Mouse (Mus musculus) lung, postnatal 10 days (tissue): ENCODE data around the gene Agps.
"Not testable (repeated sequence)": the region's sequence is repeated elsewhere in the genome, so short reads cannot be mapped to it uniquely, and the experiment has no call there.

Experiments used
- DNase-seq: peaks from one replicate; pipeline ENCODE4 v3.0.0; 2021

Agps gene

DNA sequence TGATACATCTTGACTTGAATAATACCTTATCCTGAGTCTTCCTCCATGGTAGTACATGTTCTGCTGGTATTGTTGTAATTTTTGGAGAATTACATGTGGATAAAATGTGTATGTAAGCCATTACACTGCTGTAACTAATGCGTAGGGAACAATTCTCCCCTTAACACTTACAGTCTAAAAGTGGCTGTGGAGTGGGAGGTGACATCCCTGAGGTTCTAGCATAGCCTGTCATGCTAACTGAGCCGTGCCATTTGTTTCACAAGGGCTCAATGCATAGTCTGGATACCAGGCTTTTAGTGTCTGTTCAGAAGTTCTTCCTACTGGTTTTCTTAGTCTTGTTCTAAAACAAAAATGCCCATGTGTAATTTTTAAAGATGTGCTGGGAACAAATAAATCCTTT lies 99.0 kb downstream of the Agps start:
- no peak for DNase-seq

DNA sequence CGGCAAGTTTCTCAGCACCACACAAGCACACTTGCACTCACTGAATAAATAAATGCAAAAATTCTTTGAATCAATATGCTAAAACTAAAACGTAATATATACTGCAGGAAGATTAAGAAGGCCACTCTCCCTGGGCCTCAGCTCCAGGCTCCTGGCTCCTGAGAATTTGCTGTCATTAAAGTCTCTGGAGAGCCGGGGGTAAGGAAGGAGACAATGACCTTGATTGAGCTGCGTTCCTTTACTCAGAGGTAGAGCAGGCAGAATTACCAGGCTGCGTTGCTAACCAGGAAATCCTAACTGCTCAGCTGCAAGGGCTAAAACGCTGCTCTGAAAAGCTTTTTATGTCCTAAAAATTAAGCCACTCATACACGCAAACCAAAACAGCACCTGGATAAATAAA lies 101.6 kb downstream of the Agps start:
- DNase-seq: no peak

DNA sequence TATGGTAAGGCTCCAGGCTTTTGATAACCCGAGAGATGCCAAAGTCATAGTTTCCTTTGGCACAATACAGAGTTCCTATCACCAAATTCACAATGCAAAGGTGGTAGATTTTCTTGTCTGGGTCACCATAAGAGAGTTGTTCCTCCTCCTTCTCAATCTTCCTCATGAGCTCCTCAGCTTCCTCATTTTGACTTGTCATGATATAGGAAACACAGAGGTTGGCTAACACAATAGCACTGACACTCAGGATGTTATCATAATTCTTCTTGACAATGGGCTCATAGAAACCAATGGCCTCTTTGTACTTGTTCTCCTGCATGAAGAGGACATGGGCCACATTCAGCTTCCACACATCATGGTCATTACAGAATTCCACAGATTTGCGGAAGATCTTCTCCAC lies 104.7 kb downstream of the Agps start:
- not testable (repeated sequence) for DNase-seq

DNA sequence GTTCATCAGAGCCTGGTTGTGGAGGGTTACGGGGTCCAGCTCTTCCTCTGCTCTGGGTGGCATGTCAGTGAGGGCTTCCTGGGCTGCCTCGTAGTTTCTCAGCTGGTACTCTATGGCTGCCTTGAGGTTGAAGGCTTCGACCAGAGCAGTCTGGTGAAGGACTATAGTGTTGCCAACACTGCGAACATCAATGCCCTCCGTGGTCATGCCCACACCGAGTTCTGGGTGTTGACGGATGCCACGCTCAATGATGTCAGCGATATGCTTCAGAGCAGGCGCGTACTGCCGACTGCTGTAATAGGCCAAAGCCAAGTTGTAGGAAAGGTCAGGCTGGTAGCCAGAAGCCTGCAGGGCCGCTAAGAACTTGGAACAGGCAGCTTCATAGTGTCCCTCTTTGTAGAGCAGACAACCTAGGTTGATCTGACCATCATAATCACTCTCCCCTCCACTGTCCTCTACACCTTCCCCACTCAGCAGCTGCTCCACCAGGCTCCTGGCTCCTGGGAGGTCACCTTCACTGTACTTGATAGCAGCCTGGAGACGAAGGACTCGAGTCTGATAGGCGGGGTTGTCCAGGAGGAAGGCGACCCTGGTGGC lies 105.6 kb downstream of the Agps start:
- not testable (repeated sequence) for DNase-seq

DNA sequence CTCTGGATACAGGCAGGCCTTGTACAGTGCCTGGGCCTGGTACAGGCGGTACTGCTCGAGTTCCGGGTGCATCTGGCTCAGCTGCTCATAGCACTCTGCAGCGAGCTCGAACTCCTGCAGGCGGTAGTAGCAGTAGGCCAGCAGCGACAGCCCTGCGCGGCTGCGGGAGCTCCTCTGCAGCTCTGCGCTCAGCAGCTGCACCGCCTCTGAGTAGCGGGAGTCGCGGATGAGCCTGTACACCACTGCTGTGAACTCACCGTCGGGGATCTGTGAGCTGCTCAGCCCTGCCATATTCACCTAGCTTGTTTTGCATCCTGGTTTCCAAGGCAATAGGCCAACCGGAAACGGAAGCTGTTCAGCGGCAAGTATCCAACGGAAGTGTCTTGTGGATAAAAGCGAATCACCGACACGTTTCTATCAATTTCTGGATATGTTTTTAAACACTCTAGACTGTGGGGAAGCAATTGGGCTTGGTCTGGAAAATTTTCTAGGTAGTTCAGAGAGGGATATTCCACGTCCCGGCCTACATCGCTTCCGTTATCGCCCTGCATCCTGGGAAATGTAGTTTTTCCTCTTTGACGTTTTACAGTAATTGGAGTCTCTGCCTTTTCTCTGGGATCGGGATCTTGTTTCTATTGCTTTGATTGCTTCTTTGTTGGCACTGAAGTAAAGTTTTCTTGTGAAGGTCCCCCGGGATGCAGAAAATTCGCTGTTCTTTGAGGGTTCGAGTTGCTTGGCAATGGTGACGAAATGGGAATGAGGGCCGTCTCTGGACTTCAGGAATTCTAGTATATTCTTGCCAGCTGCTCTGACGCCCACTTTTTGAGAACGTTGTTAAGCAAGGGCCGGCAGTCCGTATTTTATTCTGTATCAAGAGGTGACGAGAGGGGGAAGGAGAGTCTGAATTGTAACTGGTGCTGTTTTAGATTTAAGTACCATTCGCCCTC lies 106.4 kb downstream of the Agps start, which contains the start of gene Ttc30b:
Ttc30b (minus strand) TSS at position 469 of the 947 bp plus-strand sequence.
- peak; percentile 87 for DNase-seq

DNA sequence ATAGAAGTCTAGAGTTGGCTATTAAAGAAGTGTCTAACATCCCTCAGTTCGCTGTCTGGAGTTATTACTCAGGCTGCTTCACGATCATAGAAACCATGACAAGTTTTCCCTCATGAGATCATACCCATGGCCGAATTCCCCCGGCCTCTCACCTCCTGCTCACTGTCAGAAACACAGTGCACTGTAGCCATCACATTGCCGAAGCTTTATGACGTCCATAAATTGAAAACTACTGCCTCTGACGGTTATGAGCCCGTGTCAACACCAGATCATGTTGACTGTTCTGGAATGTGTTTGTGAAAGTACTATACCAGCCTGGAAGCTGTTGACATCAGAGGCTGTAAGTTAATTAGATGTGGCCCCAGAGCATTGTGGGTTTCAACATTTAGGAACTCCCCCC lies 118.7 kb downstream of the Agps start:
- no peak for DNase-seq

DNA sequence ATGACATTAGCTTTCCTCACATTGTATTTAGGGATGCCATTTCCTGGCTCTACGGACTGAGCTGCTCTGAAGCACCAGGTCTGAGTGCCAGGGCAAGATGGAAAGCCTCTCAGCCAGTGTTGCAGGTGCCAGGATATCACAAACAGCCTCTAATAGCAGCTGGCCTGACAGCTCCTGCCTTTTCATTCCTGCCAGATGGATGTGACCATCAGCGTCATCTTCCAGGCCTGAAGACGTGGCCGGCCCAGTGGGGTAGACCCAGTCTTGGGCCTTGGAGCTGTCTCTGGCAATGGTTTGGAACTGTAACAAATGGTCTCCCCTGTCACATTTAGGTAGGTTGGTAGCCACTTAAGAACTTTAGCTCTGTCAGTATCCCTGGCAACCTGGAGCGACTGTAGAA lies 121.3 kb downstream of the Agps start:
- no peak for DNase-seq

DNA sequence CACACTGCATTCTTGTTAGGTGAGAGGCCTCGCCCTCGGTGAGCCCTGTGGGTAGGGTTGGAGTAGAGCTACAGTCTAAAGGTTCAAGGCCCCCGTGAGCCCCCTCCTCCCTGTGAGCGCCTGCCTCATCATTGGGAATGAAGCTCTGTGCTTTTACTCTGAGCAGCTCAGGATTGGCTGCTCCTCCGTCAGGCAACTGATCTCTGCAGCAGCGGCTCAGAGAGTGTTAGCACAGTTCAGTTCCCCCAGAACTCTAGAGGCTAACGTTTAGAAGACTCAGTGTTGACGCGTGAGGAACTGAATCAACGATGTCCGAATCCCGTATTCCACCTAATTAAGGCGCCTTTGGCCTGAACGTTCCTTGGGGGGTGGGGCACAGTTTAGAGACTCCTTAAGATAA lies 123.7 kb downstream of the Agps start:
- DNase-seq: no peak

DNA sequence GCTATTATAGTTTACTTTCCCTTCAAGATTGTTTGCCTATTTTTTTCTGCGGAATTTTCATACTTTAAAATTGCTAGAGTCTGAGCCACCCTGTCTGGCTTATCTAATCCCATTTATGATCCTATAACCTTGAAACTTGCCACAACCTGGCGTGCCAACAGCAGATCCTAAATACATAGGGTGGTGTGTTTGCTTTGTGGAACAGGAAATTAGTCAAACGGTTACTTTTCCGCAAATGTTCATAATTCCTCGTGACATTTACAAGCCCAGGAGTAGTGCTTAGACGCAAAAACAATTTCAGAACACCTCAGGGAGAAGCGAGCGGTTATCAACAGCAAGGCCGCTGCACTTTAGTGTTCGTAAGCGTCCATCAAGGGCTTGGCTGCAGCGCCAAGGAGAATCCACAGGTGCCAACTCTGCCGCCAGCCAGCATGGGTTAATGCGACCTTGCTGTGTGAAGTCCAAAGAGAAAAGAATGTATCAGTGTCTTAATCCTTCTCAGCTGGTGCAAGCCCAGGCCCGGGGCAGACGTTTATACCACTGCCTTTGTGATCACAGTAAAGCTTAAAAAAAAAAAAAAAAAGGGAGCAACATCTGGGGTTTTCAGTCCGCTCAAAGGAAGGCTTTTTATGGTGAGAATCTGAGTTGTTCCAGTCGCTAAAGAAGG lies 127.3 kb downstream of the Agps start:
- peak; percentile 7 for DNase-seq

DNA sequence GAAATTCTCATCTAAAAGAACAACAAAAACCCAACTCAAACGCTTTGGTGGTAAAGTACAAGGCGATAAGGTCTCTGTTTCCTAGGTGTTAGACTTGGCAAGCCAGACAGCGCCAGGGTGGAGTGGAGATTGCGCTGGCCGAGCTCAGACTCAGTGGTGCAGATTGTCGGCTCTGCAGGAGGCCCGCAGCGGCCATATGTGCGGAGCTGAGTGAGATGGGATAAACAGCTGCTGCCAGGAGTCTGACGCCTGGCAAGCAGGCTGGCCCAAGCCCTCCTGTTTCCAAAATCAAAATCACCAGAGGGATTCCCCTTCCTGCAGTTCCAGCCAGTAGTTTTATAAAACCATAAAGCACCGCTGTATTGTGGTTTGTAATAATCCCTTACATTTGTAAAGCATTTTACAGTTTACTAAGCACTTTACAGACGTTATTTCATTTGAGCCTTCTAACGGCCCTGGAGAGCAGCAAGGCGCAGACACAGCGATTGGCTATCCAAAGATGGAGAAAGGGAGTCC lies 127.9 kb downstream of the Agps start:
- DNase-seq: peak; percentile 44

DNA sequence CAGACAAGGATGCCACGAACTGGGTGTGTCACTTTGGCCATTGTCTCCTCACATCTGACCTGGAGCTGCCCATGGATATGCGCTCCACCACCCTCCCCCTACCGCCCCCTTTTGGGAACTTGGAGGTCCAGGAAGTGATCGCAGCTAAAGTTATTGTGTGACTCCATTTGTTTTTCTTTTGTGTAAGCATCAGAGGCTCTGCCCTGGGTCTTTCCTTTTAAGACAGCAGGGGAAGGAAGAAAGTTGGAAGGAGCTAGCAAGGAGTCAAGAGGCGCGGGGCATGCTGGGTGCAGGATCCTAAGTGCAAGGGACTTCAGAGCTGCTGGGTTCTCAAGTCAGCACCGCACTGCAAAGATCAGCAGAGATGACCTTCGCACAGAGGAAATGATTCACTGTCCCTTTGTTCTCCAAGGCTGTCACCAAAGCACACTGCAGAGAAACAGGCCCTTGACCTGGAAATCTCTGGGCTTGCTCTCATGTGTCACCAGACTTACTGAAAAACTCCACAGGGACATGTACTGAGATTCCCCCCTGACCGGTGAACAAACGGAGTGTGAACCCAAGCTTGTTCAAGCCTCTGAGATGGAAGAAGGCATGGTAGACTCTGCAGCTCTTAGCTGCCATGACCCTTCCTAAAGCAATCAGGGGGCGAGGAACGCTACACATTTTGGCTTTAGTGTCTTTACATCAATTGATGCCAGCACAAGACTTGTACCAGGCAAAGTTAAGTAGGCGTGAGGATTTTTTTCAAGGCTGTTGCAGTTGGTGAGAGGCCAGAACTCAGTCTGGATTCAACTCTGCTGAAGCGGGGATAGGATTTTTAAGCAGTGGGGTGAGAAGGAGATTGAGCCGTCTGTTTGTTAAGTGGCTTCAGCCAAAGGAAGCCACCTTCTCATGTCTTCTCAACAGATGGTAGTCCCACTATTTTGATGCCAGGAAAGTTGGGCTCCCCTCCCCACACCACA lies 128.7 kb downstream of the Agps start:
- peak; percentile 77 for DNase-seq

DNA sequence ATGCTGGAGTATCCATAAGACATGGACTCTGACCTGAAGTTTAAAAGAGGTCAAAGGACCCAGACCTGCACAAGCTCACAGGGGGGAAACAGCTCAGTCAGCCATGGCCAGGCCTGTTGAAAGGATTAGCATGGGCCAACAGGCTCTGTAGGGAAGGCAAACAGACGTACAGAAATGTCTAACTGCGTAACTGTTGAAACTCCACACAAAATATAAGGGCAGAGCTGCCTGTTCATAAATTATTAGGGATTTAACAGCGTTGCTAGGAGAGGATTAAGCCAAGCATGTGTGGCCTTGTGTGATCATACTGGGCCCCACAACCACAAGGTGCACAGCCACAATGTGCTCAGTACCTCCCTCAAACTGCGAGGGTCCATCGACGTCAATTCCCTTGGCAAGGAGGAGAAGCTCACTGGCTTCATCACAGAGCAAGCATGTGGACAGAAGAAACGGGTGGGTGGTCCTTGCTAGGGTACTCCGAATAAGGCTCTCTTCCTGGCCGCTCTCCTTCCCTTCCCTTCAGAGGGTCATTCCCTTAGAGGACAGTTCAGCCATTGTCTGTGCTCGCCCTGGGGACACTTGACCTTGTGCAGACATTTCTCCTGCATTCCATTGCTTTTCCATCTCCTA lies 131.3 kb downstream of the Agps start:
- no peak for DNase-seq

DNA sequence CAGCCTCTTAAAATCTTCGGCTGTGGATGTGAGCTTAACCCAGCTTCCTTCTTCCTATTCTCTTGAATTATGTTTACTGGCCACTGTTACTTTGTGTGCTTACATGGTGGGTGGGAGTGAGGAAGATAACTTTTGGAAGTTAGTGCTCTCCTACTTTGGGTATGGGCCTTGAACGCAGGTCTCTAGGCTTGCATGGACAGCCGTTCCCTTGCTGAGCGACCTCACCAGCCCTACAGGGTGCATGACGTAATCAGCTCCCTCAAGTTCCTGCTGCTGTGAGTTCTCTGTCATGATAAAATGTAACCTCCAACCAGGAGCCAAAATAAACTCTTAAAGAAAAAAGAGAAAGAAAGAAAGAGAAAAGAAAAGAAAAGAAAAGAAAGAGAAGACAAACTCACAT lies 132.1 kb downstream of the Agps start:
- peak; percentile 9 for DNase-seq

DNA sequence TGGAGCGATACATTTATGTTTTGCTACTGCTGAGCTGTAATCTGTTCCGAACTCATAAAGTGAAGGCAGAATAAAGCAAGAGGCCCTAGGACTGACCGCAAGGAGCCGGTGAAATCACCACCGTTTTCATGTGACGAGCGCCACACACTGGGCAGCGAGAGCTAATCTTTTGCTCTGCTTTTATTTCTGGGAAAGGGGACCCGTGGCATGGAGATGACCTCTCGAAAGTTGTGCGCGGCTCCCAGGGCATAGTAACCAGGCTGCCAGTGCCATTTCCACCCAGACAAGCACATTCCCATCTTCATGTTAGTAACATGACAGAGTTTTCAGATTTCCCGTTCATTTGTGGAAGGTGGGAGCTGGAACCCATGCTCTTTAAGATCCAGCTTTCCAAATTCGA lies 132.5 kb downstream of the Agps start:
- peak; percentile 87 for DNase-seq

DNA sequence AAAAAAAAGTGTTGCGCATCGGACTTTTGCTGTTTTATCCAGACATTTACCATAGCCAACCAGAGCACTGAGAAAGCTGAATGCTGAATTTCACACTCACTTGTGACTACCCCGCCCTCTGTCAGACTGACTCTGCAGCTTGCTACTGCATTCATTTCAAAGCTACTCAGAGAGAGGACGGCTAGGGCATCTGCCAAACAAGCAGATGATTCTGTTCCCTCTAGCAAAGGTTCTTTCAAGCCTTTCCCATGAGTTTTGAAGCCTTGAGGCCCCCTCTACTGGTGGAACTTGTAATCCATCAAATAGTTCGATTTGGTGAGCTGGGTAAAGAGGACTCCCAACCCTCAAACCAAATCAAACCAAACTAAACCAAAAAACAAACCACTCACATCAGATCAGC lies 133.0 kb downstream of the Agps start:
- peak; percentile 86 for DNase-seq

DNA sequence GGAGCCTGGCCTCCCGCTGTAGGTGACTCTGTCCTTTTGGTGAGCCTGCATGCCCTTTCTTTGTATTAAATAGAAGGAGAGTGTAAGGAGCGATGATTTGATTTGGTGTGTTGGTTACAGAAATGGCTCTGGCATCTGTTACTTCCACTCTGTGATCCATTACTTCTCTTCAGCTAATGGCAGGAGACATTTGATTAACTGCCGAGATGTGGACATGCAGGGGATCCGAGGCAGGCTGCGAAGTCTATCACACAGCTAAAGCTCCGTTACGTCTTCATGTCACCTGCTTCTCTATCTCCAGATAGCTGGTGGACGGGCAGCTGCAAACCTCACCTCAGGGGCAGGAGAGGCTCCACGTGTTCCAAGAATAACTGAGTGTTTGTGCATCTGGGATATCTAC lies 142.2 kb downstream of the Agps start:
- no peak for DNase-seq

DNA sequence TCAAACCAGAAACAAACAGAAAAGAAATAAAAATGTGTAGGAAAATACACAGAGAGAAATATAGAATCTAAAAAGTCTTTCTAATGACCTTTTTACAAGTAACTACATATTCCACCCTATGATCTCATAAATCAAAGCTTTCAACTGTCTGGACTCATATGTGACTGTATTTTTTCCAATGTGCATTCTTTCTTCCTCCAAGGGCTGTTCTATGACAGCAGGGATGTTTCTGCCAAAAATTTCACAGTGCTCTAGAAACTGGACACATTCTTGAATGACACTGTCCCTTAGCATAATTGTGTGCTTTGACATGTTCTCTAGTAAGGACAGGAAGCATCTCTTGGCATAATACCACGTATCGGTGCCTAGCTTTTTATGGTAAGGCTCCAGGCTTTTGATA lies 144.1 kb downstream of the Agps start:
- DNase-seq: peak; percentile 29

DNA sequence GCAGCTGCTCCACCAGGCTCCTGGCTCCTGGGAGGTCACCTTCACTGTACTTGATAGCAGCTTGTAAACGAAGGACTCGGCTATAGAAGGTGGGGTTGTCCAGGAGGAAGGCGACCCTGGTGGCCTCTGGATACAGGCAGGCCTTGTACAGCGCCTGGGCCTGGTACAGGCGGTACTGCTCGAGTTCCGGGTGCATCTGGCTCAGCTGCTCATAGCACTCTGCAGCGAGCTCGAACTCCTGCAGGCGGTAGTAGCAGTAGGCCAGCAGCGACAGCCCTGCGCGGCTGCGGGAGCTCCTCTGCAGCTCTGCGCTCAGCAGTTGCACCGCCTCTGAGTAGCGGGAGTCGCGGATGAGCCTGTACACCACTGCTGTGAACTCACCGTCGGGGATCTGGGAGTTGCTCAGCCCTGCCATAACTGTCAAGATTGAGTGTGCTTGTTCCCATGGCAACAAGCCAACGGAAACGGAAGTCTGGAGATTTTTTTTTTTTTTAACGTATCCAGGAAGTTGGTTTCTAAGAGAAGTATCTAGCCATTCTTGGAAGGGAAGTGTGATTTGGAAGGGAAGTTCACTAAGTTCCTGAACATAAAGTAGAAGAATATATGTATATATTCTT lies 145.9 kb downstream of the Agps start, which contains the start of gene Ttc30a2:
Ttc30a2 (minus strand) TSS at position 419 of the 617 bp plus-strand sequence.
- DNase-seq: peak; percentile 76
